Mouse (Mus musculus) inflammation-experienced regulatory T-cells, adult 16 weeks (primary cell): ENCODE measurements around the gene Gja1. TPM values are rescaled to one million over a fixed set of nuclear protein-coding genes. Genes with fewer than 3 reads are reported as not detected.

ENCODE experiments used
- polyA plus RNA-seq: library from polyadenylated mRNA; unstranded; fragments of 100-300 nt; shearing (Covaris generic); gene quantifications from one replicate; pipeline ENCODE4 v1.2.1, GENCODE M21; 2017

The Gja1 gene
- polyA plus RNA-seq: 0.66 TPM

GRCm38 (mm10) chr10:56377097-56377965 is at the start of gene Gja1:
Gja1 (plus strand) TSS chr10:56377330.

Other genes starting within 250 kb of the Gja1 start
- 3.6 TPM for gene Tbc1d32, start 148.6 kb upstream of the Gja1 start, polyA plus RNA-seq